Mouse (Mus musculus) A20 (cell line): ENCODE measurements at regions not wholly inside any gene's neighbourhood (a gene's known extent, or its start where the extent isn't known, plus 50 kb on each side); places are given as distances from the start of the nearest gene placed in this dataset.

Experiments used
- DNase-seq: peaks from one replicate; pipeline ENCODE4 v3.0.0-alpha.2; 2011; ENCODE audit warnings: low read depth, low spot score

DNA sequence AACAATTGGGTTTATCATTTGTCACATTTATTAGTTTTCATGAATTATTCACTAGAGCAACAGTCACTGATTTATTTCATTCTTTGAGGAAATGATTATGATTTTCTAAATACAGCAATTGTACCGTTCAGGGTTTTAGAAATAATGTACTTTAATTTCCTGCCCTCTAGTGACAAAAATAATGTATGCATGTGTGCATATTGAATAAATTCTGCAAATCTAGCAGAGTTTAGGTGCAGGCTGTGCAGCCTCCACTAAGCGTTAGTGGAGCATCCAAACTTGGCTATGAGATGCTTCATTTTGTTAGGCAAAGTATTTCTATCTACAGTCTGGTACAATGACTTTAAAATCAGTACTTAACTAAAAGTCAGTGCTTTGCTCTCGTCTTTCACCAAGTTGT lies 642.1 kb upstream of the A830018L16Rik start:
- no peak for DNase-seq

DNA sequence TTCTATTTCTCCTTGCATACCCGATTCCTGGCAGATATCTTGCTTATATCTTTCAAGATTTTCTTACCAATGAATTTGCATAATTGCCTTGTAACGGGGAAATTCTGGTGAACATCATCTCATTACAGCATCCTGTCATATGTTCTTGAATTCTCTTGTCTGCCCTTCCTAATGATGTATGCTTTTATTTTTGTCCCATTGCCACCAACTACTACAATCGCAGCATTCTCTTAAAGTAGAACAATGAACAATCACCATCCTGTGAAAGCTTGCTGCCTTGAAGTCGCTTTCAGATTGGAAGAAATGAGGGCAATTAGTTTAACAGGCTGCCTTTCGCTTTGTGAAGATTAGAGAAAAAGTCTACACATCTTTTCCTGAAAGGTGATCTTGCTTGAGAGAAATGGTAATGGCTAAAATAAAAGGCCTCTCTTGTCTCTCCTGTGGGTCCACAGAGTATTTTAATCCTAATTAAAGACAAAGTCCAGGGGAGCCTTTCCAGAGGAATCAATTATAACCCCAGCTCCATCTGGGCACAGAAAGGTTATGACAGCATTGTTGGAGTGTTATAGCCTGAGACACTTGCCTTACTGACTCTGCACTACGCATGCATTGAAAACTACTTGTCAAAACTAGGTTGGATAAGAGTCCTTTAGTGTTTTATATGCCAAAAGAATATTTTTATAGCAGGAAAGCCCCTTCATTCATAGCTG lies 619.7 kb upstream of the A830018L16Rik start:
- no peak for DNase-seq

- peak; percentile 26 for DNase-seq
Measured at GRCm38 (mm10) chr1:10835653-10836415, 578.1 kb upstream of the A830018L16Rik start.

- DNase-seq: no peak
Measured at GRCm38 (mm10) chr1:10837180-10837579, 576.7 kb upstream of the A830018L16Rik start.

GRCm38 (mm10) chr1:10852934-10853333 lies 561.0 kb upstream of the A830018L16Rik start:
- DNase-seq: no peak

- no peak for DNase-seq
Measured at GRCm38 (mm10) chr1:10854495-10854894, 559.4 kb upstream of the A830018L16Rik start.

- no peak for DNase-seq
Measured at GRCm38 (mm10) chr1:10871163-10871853, 542.6 kb upstream of the A830018L16Rik start.

DNA sequence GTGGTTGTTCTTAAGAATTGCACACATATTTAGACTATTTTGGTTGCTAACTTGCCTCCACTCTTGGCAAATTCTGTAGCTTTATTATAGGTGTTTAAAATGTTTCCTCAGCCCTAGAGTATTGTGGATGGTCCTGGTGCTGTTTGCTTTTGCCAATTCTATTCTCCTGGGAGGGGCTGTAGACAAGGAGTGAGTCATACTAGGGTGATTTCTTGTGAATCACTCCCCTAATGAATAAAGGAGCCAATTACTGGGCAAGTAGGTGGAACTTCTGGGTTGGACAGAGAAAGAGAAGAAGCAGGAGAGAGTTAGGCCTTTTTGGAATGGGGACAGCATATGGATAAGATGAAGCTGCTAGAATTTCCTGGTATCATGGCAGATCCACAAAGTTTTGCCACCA lies 541.6 kb upstream of the A830018L16Rik start:
- no peak for DNase-seq

- no peak for DNase-seq
Measured at GRCm38 (mm10) chr1:10872726-10873125, 541.2 kb upstream of the A830018L16Rik start.

DNA sequence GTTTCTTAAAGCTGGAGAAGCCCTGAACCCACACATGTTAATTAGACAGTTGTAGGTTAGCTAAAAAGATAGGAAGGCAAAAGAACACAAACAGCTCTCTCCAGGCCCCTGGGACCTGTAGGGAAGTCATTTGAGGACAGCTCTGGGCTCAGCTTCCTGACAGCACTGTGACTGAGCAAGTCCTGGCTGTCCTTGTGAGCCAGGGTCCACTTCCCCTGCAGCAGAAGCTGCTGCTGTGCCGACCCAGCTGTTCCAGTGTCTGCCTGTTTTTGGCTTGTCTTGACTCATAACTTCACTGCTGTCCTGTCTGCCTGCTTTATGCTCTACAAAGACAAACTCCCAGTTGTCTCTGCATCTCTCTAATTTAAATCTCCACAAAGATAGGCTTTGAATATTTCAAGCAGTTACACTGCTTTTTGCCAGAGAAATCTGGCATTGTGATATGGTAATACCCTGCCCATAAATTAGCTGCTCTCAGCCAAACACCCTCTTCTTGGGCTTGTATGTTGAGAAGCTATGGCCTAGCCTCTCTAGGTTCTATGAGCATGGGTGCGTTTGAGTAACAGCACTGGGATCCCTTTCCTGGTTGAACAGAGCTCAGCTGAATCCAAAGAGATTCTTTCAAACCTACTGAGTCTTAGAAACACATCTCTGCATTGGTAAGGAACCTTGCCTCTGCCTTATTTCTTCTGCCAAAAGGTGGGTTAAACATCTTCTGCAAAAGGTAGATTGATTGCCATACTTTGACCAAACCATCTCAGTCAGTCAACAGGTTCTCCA lies 536.3 kb upstream of the A830018L16Rik start:
- DNase-seq: peak; percentile 33

GRCm38 (mm10) chr1:10878221-10878760 lies 535.6 kb upstream of the A830018L16Rik start:
- DNase-seq: no peak

DNA sequence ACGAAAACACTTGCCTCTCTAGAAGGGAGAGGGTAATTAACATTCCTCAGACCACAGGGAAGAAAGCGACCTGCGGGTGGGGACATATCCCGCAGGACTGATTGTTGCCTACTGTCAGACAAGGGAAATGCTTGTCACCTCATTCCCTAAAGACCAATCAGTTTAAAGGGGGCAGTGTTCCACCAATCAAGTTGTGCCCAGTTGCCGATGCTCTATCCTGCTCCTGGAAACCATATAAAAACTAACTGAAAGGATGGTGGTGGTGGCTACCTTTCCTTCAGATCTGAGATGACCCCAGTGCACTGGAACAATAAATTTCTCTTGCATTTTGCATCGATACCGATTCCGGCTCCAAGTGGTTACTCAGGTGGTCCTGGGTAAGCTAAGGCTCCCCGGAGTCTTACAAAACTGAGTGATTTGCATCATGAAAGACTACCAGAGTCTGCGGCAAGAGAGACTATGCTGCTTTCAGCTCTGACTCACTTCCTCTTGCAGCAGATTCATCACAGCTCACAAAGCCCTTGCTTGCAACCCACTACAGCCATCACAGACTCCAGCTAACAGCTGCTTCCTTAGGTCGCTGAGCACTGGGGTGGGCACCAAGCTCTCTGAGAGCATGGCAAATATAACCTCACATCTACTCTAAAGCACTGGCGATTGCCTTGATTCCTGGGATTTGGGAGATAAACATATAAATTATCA lies 533.7 kb upstream of the A830018L16Rik start:
- peak; percentile 66 for DNase-seq

GRCm38 (mm10) chr1:10898806-10899205 lies 515.1 kb upstream of the A830018L16Rik start:
- DNase-seq: no peak

DNA sequence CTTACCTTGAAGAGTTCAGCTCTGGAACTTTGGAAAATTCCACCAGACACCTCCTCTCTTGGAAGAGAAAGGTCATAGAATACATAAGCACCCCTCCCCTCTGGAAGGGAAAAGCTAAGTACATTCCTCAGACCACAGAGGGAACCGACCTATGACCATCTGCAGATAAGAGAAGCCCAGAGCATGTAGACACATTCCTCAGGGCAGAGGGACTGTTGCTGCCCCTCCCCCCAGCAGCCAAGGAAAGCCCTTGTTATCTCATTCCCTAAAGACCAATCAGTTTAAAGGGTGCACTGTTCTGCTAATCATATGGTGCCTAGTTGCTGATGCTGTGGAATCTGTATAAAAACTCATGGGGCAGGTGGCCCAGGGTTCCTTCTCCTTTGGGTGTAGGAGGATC lies 511.2 kb upstream of the A830018L16Rik start:
- no peak for DNase-seq

DNA sequence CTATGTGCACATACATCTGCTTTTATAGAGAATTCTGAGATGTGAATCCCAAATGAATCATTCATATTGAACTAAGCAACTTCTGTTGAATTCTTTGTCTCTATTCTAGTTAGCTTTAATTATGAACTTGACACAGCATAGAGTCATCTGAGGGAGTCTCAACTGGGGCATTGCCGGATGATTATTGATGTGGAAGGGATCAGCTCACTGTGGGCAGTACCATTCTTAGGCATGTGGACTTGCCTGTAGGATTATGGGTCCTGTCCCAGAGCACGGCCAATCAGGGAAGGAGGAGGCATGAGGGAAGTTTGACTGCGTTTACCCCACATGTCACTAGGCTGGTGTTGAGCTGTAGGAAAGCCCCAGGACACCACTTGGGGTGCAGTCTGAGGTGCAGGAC lies 493.9 kb upstream of the A830018L16Rik start:
- no peak for DNase-seq

- no peak for DNase-seq
Measured at GRCm38 (mm10) chr1:10932378-10933077, 481.4 kb upstream of the A830018L16Rik start.

- DNase-seq: no peak
Measured at GRCm38 (mm10) chr1:10933206-10933605, 480.7 kb upstream of the A830018L16Rik start.

DNA sequence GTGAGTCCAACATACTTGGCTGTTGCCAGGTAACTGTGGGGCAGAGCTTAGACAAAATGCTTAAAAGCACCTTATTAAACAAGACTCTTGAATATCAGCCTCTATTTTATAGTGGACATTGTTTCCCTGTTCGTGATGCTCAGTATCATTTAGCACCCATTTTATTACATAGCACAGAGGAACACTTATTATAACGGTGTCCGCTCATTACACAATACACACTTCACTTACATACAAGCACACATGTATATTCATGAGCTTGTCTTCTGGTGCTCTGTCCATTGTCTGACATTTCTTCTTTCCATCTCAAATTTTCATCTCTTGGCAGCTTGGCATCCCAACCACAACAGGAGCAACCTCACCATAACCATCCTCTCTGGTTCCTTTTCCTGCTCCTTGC lies 475.5 kb upstream of the A830018L16Rik start:
- DNase-seq: no peak

- no peak for DNase-seq
Measured at GRCm38 (mm10) chr1:10940326-10940725, 473.6 kb upstream of the A830018L16Rik start.

GRCm38 (mm10) chr1:10942979-10943378 lies 470.9 kb upstream of the A830018L16Rik start:
- no peak for DNase-seq
